Mouse (Mus musculus) spleen, adult 2 months (tissue): ENCODE results near the gene Psmd10.

Source experiments
- CTCF ChIP-seq: fragments of 200-500 bp; IDR thresholded peaks from 2 replicates; pipeline ENCODE4 v1.5.1; 2011; ENCODE audit warnings: mild to moderate bottlenecking, inconsistent platforms; ENCODE audit not compliant: insufficient read depth, insufficient read length, insufficient replicate concordance; ENCODE audit errors: extremely low read depth
- POLR2A ChIP-seq: fragments of 200-500 bp; IDR thresholded peaks from 2 replicates; pipeline ENCODE4 v1.6.1; 2011; ENCODE audit warnings: low read depth, low read length, inconsistent platforms

DNA sequence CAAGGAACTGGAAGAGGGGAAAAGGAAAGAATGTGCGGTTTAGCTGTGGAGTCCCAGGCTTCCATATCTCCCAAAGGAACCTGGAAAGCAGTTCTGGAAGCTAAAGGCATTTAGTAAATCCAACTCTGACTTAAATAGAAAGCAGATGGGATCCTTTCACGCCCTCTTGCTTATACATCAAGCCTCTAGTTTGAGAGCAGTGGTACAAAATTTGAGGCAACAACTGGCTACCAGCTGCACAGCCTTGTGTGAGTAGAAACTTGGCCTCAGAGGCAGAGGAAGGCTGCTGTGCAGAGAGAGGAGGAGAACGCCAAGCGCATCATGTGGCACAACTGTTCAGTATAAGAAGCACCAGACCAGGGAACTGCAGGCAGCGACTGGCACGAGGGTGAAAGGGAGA, 35.2 kb downstream of the Psmd10 start:
- no peak for TF ChIP-seq POLR2A
- no peak for TF ChIP-seq CTCF
